In the genomic region with DNA sequence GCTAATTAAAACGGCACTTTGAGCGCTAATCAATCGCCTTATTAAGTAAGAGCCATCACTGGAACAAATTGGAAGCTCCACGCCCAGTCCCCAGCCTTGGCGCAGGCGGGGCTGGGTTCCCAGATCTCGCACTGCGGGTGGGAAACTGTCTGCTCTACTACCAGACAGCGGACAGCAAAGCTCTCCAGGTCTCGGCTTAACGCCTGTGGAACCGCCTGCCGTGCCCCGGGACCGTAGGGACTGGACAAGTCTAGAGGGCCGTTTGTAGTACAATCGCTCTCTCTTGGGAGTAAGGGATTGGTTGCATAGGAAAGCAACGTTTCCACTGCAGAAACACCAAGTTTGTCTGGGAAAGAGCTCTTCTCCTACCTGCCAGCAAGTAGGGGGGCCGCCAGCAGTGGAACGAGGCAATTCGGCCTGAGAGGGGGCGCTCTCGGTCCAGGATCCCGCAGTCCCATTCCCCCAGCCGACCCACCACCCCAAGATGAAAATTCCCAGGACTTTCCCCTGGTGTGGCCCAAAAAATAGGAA, we compare ENCODE assay signal across 11 mouse cellular contexts. TPM values are rescaled to one million over a fixed set of nuclear protein-coding genes. Genes with fewer than 3 reads are reported as not detected.
A peak's percentile ranks its signal among the peaks of the same experiment; 100 is the strongest.
DNase-seq lines count a peak whose midpoint lies in the region; ATAC-seq lines count a peak whose summit lies in the region.
"Had no signal": no experiment of that assay in that cellular context is flagged by ENCODE, and none has a peak within 500 bp of the region (broad histone marks: within the 10 kb centered on the region; RNA-seq: fewer than 3 reads in every experiment).

No protein-coding gene starts in this region.

- H3K27me3 ChIP-seq in neural tube, embryonic 15.5 days (replicated peaks), result peaks cover 97% of the 10 kb centered on the region
- H3K27me3 ChIP-seq in forebrain, embryonic 14.5 days (replicated peaks; ENCODE audit: control insufficient read depth, insufficient read depth, low read length), result peaks cover 75% of the 10 kb centered on the region
- H3K27me3 ChIP-seq in neural tube, embryonic 13.5 days, result peaks cover 100% of the 10 kb centered on the region

- no peaks in the 10 kb centered on the region for H3K9me3 ChIP-seq in neural tube, embryonic 15.5 days (replicated peaks)
- no peaks in the 10 kb centered on the region for H3K9me3 ChIP-seq in forebrain, embryonic 14.5 days (replicated peaks; ENCODE audit: control insufficient read depth, low read length)
- H3K9me3 ChIP-seq in neural tube, embryonic 13.5 days, result no peaks in the 10 kb centered on the region

- no peak for ATAC-seq in neural tube, embryonic 15.5 days (ENCODE audit: low FRiP score)
- peak; percentile 54 for ATAC-seq in forebrain, embryonic 14.5 days
- ATAC-seq in neural tube, embryonic 13.5 days (ENCODE audit: low read depth), result no peak
- no peak for ATAC-seq in megakaryocyte progenitor cell, adult 5-6 weeks (replicated peaks; ENCODE audit: poor library complexity)

- peaks cover 12% of the 10 kb centered on the region for H3K4me1 ChIP-seq in neural tube, embryonic 15.5 days
- peaks cover 22% of the 10 kb centered on the region for H3K4me1 ChIP-seq in forebrain, embryonic 14.5 days (ENCODE audit: control insufficient read depth, insufficient read depth, low read length)
- peaks cover 15% of the 10 kb centered on the region for H3K4me1 ChIP-seq in neural tube, embryonic 13.5 days (replicated peaks)

- no peak overlapping the region for H3K27ac ChIP-seq in neural tube, embryonic 15.5 days (replicated peaks)
- no peak overlapping the region for H3K27ac ChIP-seq in forebrain, embryonic 14.5 days (ENCODE audit: low read depth, low read length)
- no peak overlapping the region for H3K27ac ChIP-seq in neural tube, embryonic 13.5 days (replicated peaks)

- H3K4me2 ChIP-seq in neural tube, embryonic 15.5 days, result no peak overlapping the region; the same call in 1 of the 2 replicates
- H3K4me2 ChIP-seq in forebrain, embryonic 14.5 days (ENCODE audit: low read length), result peak overlapping the region; percentile 38
- H3K4me2 ChIP-seq in neural tube, embryonic 13.5 days, result peak overlapping the region; percentile 25; the same call in 1 of the 2 replicates

- no peaks in the 10 kb centered on the region for H3K36me3 ChIP-seq in neural tube, embryonic 15.5 days
- no peaks in the 10 kb centered on the region for H3K36me3 ChIP-seq in forebrain, embryonic 14.5 days (ENCODE audit: control insufficient read depth, insufficient read depth, low read length)
- no peaks in the 10 kb centered on the region for H3K36me3 ChIP-seq in neural tube, embryonic 13.5 days

- peak; percentile 76 for DNase-seq in neural tube, embryonic 10.5 days (ENCODE audit: extremely low spot score, low spot score)
- peak; percentile 80 for DNase-seq in cerebellum, adult 9-10 months
- DNase-seq in forebrain, embryonic 14.5 days (ENCODE audit: low spot score), result peak; percentile 86
- no peak for DNase-seq in natural killer cell, adult 2 months (ENCODE audit: low spot score in 2 of 2)
- DNase-seq in urinary bladder, postnatal 10 days (ENCODE audit: low spot score), result no peak
- DNase-seq: lung, postnatal 36 days had no signal

- H3K9ac ChIP-seq in neural tube, embryonic 15.5 days (replicated peaks), result no peak overlapping the region
- no peak overlapping the region for H3K9ac ChIP-seq in forebrain, embryonic 14.5 days (ENCODE audit: low read length)
- no peak overlapping the region for H3K9ac ChIP-seq in neural tube, embryonic 13.5 days

- under 1% methylated on average over 25 of the region's 25 CpGs for WGBS in neural tube, embryonic 15.5 days
- 0% methylated on average over 25 of the region's 25 CpGs for WGBS in forebrain, embryonic 14.5 days
- under 1% methylated on average over 25 of the region's 25 CpGs for WGBS in neural tube, embryonic 13.5 days

- H3K4me3 ChIP-seq in neural tube, embryonic 15.5 days (replicated peaks), result no peak overlapping the region
- H3K4me3 ChIP-seq in forebrain, embryonic 14.5 days (ENCODE audit: low read depth, low read length), result 0 out of 2 replicates have a peak overlapping the region, but pooled peaks have one; percentile 5
- H3K4me3 ChIP-seq in neural tube, embryonic 13.5 days, result no peak overlapping the region

RNA-seq across cellular contexts. Expression of a gene that starts 5.8 kb away (rescaled TPM):
- 1.5 and 1.8 TPM in 2 replicates for polyA plus RNA-seq in neural tube, embryonic 15.5 days (2015; fragmentation: Nextera tagmentation; extraction: Ambion mirVana)
- polyA plus RNA-seq in forebrain, embryonic 14.5 days (2014; fragmentation: Nextera tagmentation; extraction: Ambion mirVana), result 1.9 and 2.0 TPM in 2 replicates
- polyA plus RNA-seq in neural tube, embryonic 13.5 days (2015; fragmentation: Nextera tagmentation; extraction: Ambion mirVana), result 2.3 and 2.9 TPM in 2 replicates
- not detected in 2 replicates for total RNA-seq in megakaryocyte progenitor cell, adult 5-6 weeks (2015)
- total RNA-seq in megakaryocyte progenitor cell, adult 5-6 weeks (2017), result not detected in 2 replicates
- total RNA-seq: heart, adult 8-10 months had no signal
- polyA plus RNA-seq: urinary bladder, adult 2 months had no signal

Comparison
In these comparisons a context has a peak if more than half of its experiments do, and no peak if none do; other contexts are left out.
1. DNase-seq: peak in neural tube, embryonic 10.5 days (single experiment), cerebellum, adult 9-10 months (single experiment) and forebrain, embryonic 14.5 days (single experiment); none in natural killer cell, adult 2 months (0 of 2) and urinary bladder, postnatal 10 days (single experiment).